Mouse (Mus musculus): Measurements from ENCODE around the gene Traf3ip1. TPM values are rescaled to one million over a fixed set of nuclear protein-coding genes. Genes with fewer than 3 reads are reported as not detected.

Gene Traf3ip1
- polyA plus RNA-seq, 1 experiment from 2014 or later = 11.5 TPM

- Histone ChIP-seq H3K27me3 (replicated peaks) (no peaks in the 10 kb centered on the region), H3K36me3 (no peaks in the 10 kb centered on the region), H3K4me2 (replicated peaks) (peak overlapping the region; percentile 29), H3K4me1 (peaks cover 41% of the 10 kb centered on the region), H3K27ac (no peak overlapping the region), H3K9me3 (no peaks in the 10 kb centered on the region), H3K4me3 (no peak overlapping the region), H3K9ac (no peak overlapping the region)
- 38% methylated on average over 11 of the region's 11 CpGs for WGBS
- ATAC-seq (ENCODE audit: low FRiP score, low read depth) = no peak
Observed at GRCm38 (mm10) chr1:91456301-91456801, 38.1 kb upstream of the Traf3ip1 start.

GRCm38 (mm10) chr1:91457116-91457515 lies 37.3 kb upstream of the Traf3ip1 start:
- no peaks in the 10 kb centered on the region for H3K9me3 ChIP-seq
- H3K4me3 ChIP-seq = no peak overlapping the region
- ATAC-seq (ENCODE audit: low FRiP score, low read depth) = no peak
- no peaks in the 10 kb centered on the region for H3K36me3 ChIP-seq
- 94% methylated on average over 4 of the region's 4 CpGs for WGBS
- peak overlapping the region; percentile 85; the same call in 1 of the 2 replicates for H3K4me2 ChIP-seq (replicated peaks)
- H3K9ac ChIP-seq = no peak overlapping the region
- no peak overlapping the region for H3K27ac ChIP-seq
- peaks cover 35% of the 10 kb centered on the region for H3K4me1 ChIP-seq
- H3K27me3 ChIP-seq (replicated peaks) = no peaks in the 10 kb centered on the region

- Histone ChIP-seq H3K4me3 (no peak overlapping the region), H3K9ac (no peak overlapping the region), H3K9me3 (no peaks in the 10 kb centered on the region), H3K4me2 (replicated peaks) (peak overlapping the region; percentile 85), H3K27ac (no peak overlapping the region), H3K36me3 (no peaks in the 10 kb centered on the region), H3K4me1 (peaks cover 35% of the 10 kb centered on the region), H3K27me3 (replicated peaks) (no peaks in the 10 kb centered on the region)
- no peak for ATAC-seq (ENCODE audit: low FRiP score, low read depth)
- 69% methylated on average over 5 of the region's 5 CpGs for WGBS
Observed at GRCm38 (mm10) chr1:91457698-91458097, 36.7 kb upstream of the Traf3ip1 start.

GRCm38 (mm10) chr1:91458223-91458861 lies 36.1 kb upstream of the Traf3ip1 start:
- peak overlapping the region; percentile 70 for H3K9ac ChIP-seq
- no peaks in the 10 kb centered on the region for H3K9me3 ChIP-seq
- H3K4me2 ChIP-seq (replicated peaks) = peak overlapping the region; percentile 85
- H3K4me1 ChIP-seq = peaks cover 35% of the 10 kb centered on the region
- H3K27me3 ChIP-seq (replicated peaks) = no peaks in the 10 kb centered on the region
- no peak overlapping the region for H3K27ac ChIP-seq
- H3K4me3 ChIP-seq = peak overlapping the region; percentile 61
- H3K36me3 ChIP-seq = no peaks in the 10 kb centered on the region
- 25% methylated on average over 8 of the region's 8 CpGs for WGBS
- ATAC-seq (ENCODE audit: low FRiP score, low read depth) = peak; percentile 11; the same call in 1 of the 2 replicates

- peaks cover 35% of the 10 kb centered on the region for H3K4me1 ChIP-seq
Observed at GRCm38 (mm10) chr1:91459059-91459809, 35.2 kb upstream of the Traf3ip1 start, which contains the start of gene Per2. Gene Per2, minus strand, starts transcription at chr1:91459324.

GRCm38 (mm10) chr1:91460069-91460468 lies 34.4 kb upstream of the Traf3ip1 start:
- H3K9me3 ChIP-seq = no peaks in the 10 kb centered on the region
- ATAC-seq (ENCODE audit: low FRiP score, low read depth) = no peak
- H3K4me1 ChIP-seq = peaks cover 35% of the 10 kb centered on the region
- no peaks in the 10 kb centered on the region for H3K36me3 ChIP-seq
- WGBS = 40% methylated on average over 7 of the region's 7 CpGs
- H3K4me3 ChIP-seq = peak overlapping the region; percentile 61; the same call in 1 of the 2 replicates
- no peaks in the 10 kb centered on the region for H3K27me3 ChIP-seq (replicated peaks)
- peak overlapping the region; percentile 85 for H3K4me2 ChIP-seq (replicated peaks)
- H3K9ac ChIP-seq = no peak overlapping the region
- H3K27ac ChIP-seq = no peak overlapping the region

More at GRCm38 (mm10) chr1:91459059-91459809, 35.2 kb upstream of the Traf3ip1 start, which contains the start of gene Per2:
- peak within 1 kb of the TSS; percentile 70 for H3K9ac ChIP-seq
- H3K4me3 ChIP-seq = peak within 1 kb of the TSS; percentile 61
- under 1% methylated on average over 91 of the region's 91 CpGs for WGBS
- ATAC-seq (ENCODE audit: low FRiP score, low read depth) = peak; percentile 97
- peak within 1 kb of the TSS; percentile 85 for H3K4me2 ChIP-seq (replicated peaks)
- H3K9me3 ChIP-seq = no peaks in the 10 kb centered on the region
- H3K27me3 ChIP-seq (replicated peaks) = no peaks in the 10 kb centered on the region
- H3K36me3 ChIP-seq = no peaks in the 10 kb centered on the region
- no peak within 1 kb of the TSS for H3K27ac ChIP-seq

GRCm38 (mm10) chr1:91460564-91460963 lies 33.9 kb upstream of the Traf3ip1 start:
- H3K27me3 ChIP-seq (replicated peaks) = no peaks in the 10 kb centered on the region
- H3K4me2 ChIP-seq (replicated peaks) = peak overlapping the region; percentile 85; the same call in 1 of the 2 replicates
- H3K4me3 ChIP-seq = no peak overlapping the region
- H3K27ac ChIP-seq = no peak overlapping the region
- H3K4me1 ChIP-seq = peaks cover 32% of the 10 kb centered on the region
- no peak overlapping the region for H3K9ac ChIP-seq
- H3K36me3 ChIP-seq = no peaks in the 10 kb centered on the region
- 44% methylated on average over 4 of the region's 4 CpGs for WGBS
- no peak for ATAC-seq (ENCODE audit: low FRiP score, low read depth)
- no peaks in the 10 kb centered on the region for H3K9me3 ChIP-seq

GRCm38 (mm10) chr1:91463336-91463995 lies 31.0 kb upstream of the Traf3ip1 start:
- WGBS = 89% methylated on average over 13 of the region's 13 CpGs
- H3K9me3 ChIP-seq = no peaks in the 10 kb centered on the region
- peaks cover 11% of the 10 kb centered on the region for H3K4me1 ChIP-seq
- no peak for ATAC-seq (ENCODE audit: low FRiP score, low read depth)
- no peaks in the 10 kb centered on the region for H3K27me3 ChIP-seq (replicated peaks)
- no peak overlapping the region for H3K27ac ChIP-seq
- no peak overlapping the region for H3K4me3 ChIP-seq
- no peak overlapping the region for H3K9ac ChIP-seq
- H3K4me2 ChIP-seq (replicated peaks) = no peak overlapping the region
- no peaks in the 10 kb centered on the region for H3K36me3 ChIP-seq

- no peak for ATAC-seq (ENCODE audit: low FRiP score, low read depth)
- Histone ChIP-seq H3K27me3 (replicated peaks) (no peaks in the 10 kb centered on the region), H3K4me2 (replicated peaks) (no peak overlapping the region), H3K36me3 (no peaks in the 10 kb centered on the region), H3K9me3 (no peaks in the 10 kb centered on the region), H3K4me3 (no peak overlapping the region), H3K27ac (no peak overlapping the region), H3K9ac (no peak overlapping the region), H3K4me1 (peaks cover 8% of the 10 kb centered on the region; the same call in 1 of the 2 replicates)
- 58% methylated on average over 5 of the region's 5 CpGs for WGBS
Observed at GRCm38 (mm10) chr1:91464436-91464835, 30.0 kb upstream of the Traf3ip1 start.

- Histone ChIP-seq H3K4me1 (peaks cover under 1% of the 10 kb centered on the region; the same call in 1 of the 2 replicates), H3K27me3 (replicated peaks) (no peaks in the 10 kb centered on the region), H3K4me3 (no peak overlapping the region), H3K36me3 (no peaks in the 10 kb centered on the region), H3K27ac (no peak overlapping the region), H3K4me2 (replicated peaks) (no peak overlapping the region), H3K9me3 (no peaks in the 10 kb centered on the region), H3K9ac (no peak overlapping the region)
- no peak for ATAC-seq (ENCODE audit: low FRiP score, low read depth)
- 14% methylated on average over 1 of the region's 1 CpGs for WGBS
Observed at GRCm38 (mm10) chr1:91465244-91465643, 29.2 kb upstream of the Traf3ip1 start.

- Histone ChIP-seq H3K4me2 (replicated peaks) (no peak overlapping the region), H3K9ac (no peak overlapping the region), H3K27ac (no peak overlapping the region), H3K36me3 (no peaks in the 10 kb centered on the region), H3K9me3 (no peaks in the 10 kb centered on the region), H3K4me1 (no peaks in the 10 kb centered on the region), H3K27me3 (replicated peaks) (no peaks in the 10 kb centered on the region), H3K4me3 (no peak overlapping the region)
- ATAC-seq (ENCODE audit: low FRiP score, low read depth) = no peak
- WGBS = 87% methylated on average over 6 of the region's 6 CpGs
Observed at GRCm38 (mm10) chr1:91466186-91466585, 28.3 kb upstream of the Traf3ip1 start.

GRCm38 (mm10) chr1:91469888-91470419 lies 24.5 kb upstream of the Traf3ip1 start:
- 81% methylated on average over 4 of the region's 4 CpGs for WGBS
- Histone ChIP-seq H3K27ac (no peak overlapping the region), H3K4me3 (no peak overlapping the region), H3K4me2 (replicated peaks) (no peak overlapping the region), H3K36me3 (no peaks in the 10 kb centered on the region), H3K9ac (no peak overlapping the region), H3K9me3 (no peaks in the 10 kb centered on the region), H3K4me1 (no peaks in the 10 kb centered on the region), H3K27me3 (replicated peaks) (no peaks in the 10 kb centered on the region)
- no peak for ATAC-seq (ENCODE audit: low FRiP score, low read depth)

Data from neural tube, embryonic 12.5 days (tissue).